Mouse (Mus musculus) cerebellum, adult 2 months (tissue): ENCODE measurements around the gene Gm21761.
"Not testable (repeated sequence)": the region's sequence is repeated elsewhere in the genome, so short reads cannot be mapped to it uniquely, and the experiment has no call there.

ENCODE experiments used
- CTCF ChIP-seq: fragments of 200-500 bp; IDR thresholded peaks from 2 replicates; pipeline ENCODE4 v1.5.1; 2011; ENCODE audit warnings: low read depth, mild to moderate bottlenecking, control low read depth, low read length, moderate library complexity, borderline replicate concordance; ENCODE audit not compliant: insufficient read depth
- POLR2A ChIP-seq: fragments of 200-500 bp; IDR thresholded peaks from 2 replicates; pipeline ENCODE4 v1.6.1; 2011; ENCODE audit warnings: low read length, control low read depth, borderline replicate concordance; ENCODE audit not compliant: insufficient read depth

DNA sequence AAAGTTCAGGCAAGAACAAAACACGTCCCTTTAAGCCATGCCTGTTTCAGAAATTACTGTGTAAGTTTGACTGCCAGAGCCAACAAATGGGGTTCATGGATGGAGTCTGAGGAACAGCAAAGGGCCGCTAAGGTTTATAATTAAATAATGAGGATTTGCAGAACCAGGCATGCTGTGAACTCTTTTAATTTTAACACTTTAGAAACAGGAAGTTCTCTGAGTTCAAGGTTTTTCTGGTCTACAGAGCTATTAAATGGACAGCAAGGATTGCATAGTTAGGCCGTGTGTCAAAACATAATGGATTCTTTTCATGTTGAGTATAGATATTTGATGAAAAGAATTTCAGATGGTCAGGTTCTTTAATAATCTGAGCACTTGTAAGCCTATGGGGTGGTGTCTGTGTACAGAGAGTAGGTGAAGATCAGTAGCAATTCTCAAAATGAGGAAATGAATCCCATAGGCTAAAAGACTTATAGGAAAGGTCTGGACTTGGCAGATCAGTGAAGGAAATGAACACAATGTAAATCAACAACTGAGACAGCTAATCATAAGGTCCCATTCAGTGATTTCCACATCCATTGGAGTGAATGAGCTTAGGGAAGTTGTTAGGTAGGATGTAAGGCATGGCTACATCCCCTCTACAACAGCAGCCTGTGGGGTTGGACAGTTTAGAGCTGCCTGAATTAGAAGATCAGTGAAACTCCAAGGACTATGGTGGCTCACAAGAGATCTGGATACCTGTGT, 4.3 kb downstream of the Gm21761 start:
- not testable (repeated sequence) for TF ChIP-seq CTCF, POLR2A
